Mouse (Mus musculus): Measurements from ENCODE around the gene Eml5.

The Eml5 gene

GRCm38 (mm10) chr12:98736951-98737800 lies 164.1 kb downstream of the Eml5 start, which contains the start of gene Ptpn21:
TSS of gene Ptpn21 (minus strand) at chr12:98737405.
- peak; percentile 73 for DNase-seq (ENCODE audit: extremely low spot score, low spot score)
